Mouse (Mus musculus): ENCODE measurements at regions not wholly inside any gene's neighbourhood (a gene's known extent, or its start where the extent isn't known, plus 50 kb on each side); places are given as distances from the start of the nearest gene placed in this dataset.

DNA sequence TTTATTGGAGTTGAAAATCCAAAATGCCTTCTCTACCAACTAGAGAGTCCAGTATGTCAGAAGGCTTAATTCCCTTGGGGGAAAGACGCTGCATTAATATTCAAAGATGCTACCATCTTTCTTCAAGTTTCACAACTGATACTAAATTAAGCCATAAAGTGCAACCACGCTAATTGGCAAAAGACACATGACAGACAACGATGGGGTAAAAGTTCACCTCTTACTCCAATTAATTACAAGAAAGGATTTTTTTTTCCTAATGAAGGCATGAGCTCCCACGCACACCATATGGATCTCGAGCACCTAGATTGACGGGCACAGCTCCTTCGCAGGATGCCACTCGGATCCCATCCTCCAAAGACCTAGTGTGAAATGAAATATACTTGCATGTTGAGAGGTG is 311.5 kb upstream of the Castor2 start:
- WGBS = 91% methylated on average over 8 of the region's 8 CpGs
- H3K4me3 ChIP-seq = no peak overlapping the region

DNA sequence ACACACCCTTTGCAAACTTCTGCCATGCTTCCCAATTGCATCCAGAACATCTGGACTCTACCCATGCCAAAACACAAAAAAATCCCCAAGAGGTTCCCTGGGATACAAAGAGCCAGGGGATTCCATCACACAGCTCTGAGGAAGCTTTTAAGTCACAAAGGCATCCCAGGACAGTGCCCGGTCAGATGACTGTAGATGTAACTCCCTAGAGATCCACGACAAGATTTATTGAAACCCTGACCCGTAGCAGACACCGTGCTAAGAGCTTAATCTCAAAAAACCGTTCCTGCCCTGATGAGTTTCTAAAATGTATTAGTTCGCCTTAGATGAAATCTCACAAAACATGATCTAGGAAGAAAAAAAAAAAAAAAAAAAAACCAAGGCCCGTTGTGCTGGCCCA is 312.0 kb upstream of the Castor2 start:
- no peak overlapping the region for H3K4me3 ChIP-seq
- no peak for DNase-seq (ENCODE audit: extremely low spot score, low spot score)
- no peaks in the 10 kb centered on the region for H3K9me3 ChIP-seq
- no peaks in the 10 kb centered on the region for H3K27me3 ChIP-seq (ENCODE audit: poor library complexity, severe bottlenecking)
- no peaks in the 10 kb centered on the region for H3K36me3 ChIP-seq (replicated peaks)
- no peak overlapping the region for H3K27ac ChIP-seq
- 0 out of 2 replicates have a peak, but pooled peaks cover 4% of the 10 kb centered on the region for H3K4me1 ChIP-seq
- WGBS = 92% methylated on average over 7 of the region's 7 CpGs

More for the DNA sequence above, 311.5 kb upstream of the Castor2 start:
- H3K4me1 ChIP-seq = 0 out of 2 replicates have a peak, but pooled peaks cover 4% of the 10 kb centered on the region
- no peaks in the 10 kb centered on the region for H3K27me3 ChIP-seq (ENCODE audit: poor library complexity, severe bottlenecking)
- H3K36me3 ChIP-seq (replicated peaks) = no peaks in the 10 kb centered on the region
- no peak overlapping the region for H3K27ac ChIP-seq
- no peaks in the 10 kb centered on the region for H3K9me3 ChIP-seq
- no peak for DNase-seq (ENCODE audit: extremely low spot score, low spot score)

DNA sequence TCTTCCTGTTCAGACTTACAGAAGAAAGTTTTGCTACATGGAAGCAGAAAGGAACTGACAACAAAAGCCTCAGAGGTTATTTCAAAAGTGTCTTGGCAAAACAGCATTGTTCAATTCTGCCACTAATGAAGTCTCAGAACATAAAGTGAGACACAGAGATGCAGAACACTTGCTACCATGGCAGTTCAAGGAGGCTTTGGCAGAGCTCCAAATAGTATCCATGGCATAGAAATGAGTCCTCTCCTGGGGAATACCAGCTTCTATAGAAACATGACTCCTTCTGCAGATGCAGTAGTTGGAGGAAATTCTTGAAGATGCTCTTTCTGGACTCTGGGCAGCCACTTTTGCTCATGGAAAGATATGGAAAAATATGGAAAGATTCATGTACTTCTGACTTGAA is 322.9 kb upstream of the Castor2 start:
- no peak overlapping the region for H3K27ac ChIP-seq
- no peaks in the 10 kb centered on the region for H3K36me3 ChIP-seq (replicated peaks)
- no peaks in the 10 kb centered on the region for H3K4me1 ChIP-seq
- no peak overlapping the region for H3K4me3 ChIP-seq
- no peak for DNase-seq (ENCODE audit: extremely low spot score, low spot score)
- no peaks in the 10 kb centered on the region for H3K9me3 ChIP-seq
- H3K27me3 ChIP-seq (ENCODE audit: poor library complexity, severe bottlenecking) = no peaks in the 10 kb centered on the region

DNA sequence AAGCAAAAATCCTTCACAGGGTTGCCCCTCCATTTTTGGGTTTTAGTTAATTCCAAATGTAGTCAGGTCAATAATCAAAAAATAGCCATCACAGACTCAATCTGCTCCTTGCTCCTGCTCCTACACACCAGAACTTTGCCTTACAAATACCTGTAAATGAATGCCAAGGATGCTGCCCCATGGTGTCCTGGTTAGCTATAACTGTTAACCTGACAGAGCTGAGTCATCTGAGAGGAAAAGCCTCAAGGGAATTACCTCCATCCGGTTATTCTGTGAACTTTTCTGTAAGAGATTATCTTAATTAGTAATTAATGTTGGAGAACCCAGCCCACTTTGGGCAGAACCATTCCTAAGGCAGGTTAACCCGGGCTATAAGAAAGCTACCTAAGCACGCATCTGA is 325.4 kb upstream of the Castor2 start:
- no peak overlapping the region for H3K27ac ChIP-seq
- DNase-seq (ENCODE audit: extremely low spot score, low spot score) = no peak
- no peaks in the 10 kb centered on the region for H3K4me1 ChIP-seq
- H3K27me3 ChIP-seq (ENCODE audit: poor library complexity, severe bottlenecking) = no peaks in the 10 kb centered on the region
- no peak overlapping the region for H3K4me3 ChIP-seq
- no peaks in the 10 kb centered on the region for H3K36me3 ChIP-seq (replicated peaks)
- no peaks in the 10 kb centered on the region for H3K9me3 ChIP-seq
- 80% methylated on average over 3 of the region's 3 CpGs for WGBS

DNA sequence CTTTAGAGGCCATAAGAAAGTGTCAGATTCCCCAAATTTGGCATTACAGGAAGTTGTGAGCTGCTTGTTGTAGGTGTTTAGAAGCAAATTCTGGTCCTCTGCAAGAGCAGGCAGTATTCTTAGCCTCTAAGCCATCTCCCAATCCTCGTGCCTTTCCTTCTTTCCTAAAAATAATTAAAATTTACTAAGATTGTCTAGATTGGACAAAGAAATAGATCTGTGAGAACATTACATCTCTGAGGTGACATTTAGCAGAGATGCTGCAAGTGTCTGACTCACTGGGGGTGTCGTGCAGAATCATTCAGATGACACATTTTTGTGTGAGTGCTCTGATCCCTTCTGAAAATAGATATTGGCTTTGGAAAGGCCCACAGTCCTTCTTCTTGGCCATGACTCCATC is 330.7 kb upstream of the Castor2 start:
- Histone ChIP-seq H3K36me3 (replicated peaks) (no peaks in the 10 kb centered on the region), H3K4me3 (no peak overlapping the region), H3K27ac (no peak overlapping the region), H3K4me1 (no peaks in the 10 kb centered on the region), H3K9me3 (no peaks in the 10 kb centered on the region), H3K27me3 (ENCODE audit: poor library complexity, severe bottlenecking) (no peaks in the 10 kb centered on the region)
- 86% methylated on average over 2 of the region's 2 CpGs for WGBS
- no peak for DNase-seq (ENCODE audit: extremely low spot score, low spot score)

DNA sequence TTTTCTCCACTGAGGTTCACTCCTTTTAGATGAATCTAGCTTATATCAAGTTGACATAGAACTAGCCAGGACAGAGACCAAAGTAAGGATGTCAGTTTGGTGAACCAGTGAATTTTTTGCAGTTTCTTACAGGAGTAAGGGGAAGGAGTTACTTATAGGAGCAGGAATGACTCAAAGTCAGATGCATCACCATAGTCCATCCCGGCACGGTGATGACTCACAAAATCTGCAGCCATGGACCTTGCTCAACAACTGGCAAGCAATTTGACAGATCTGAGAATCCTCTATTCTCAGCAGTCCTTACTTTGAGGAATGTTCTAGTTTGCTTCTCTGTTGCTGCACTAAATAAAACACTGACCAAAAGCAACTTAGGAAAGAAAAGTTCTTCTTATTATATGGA is 341.7 kb upstream of the Castor2 start:
- Histone ChIP-seq H3K27me3 (ENCODE audit: poor library complexity, severe bottlenecking) (no peaks in the 10 kb centered on the region), H3K4me3 (no peak overlapping the region), H3K9me3 (no peaks in the 10 kb centered on the region), H3K36me3 (replicated peaks) (no peaks in the 10 kb centered on the region), H3K27ac (no peak overlapping the region), H3K4me1 (peaks cover 12% of the 10 kb centered on the region)
- DNase-seq (ENCODE audit: extremely low spot score, low spot score) = no peak
- 95% methylated on average over 2 of the region's 2 CpGs for WGBS

DNA sequence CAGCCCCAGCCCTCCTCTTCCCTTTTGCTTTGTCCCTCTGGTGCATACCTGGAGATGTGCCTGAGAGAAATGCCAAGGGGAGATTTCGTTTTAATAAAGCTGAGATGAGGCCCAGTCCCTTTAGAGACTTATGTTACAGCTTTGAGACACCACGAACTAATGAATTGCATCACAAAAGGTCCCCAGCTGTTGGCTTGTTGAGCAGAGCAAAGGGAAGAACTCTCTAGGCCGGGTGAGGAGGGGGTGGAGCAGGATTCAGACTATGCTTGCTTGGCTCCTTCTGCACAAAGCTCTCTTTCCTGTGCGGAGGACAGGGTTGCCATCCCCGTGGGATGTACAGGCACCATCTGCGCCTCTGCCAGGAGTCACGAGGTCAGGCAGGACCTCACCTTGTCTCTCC is 345.3 kb upstream of the Castor2 start:
- H3K36me3 ChIP-seq (replicated peaks) = no peaks in the 10 kb centered on the region
- no peaks in the 10 kb centered on the region for H3K9me3 ChIP-seq
- peaks cover 12% of the 10 kb centered on the region for H3K4me1 ChIP-seq
- no peak overlapping the region for H3K4me3 ChIP-seq
- WGBS = 21% methylated on average over 7 of the region's 7 CpGs
- no peak overlapping the region for H3K27ac ChIP-seq
- DNase-seq (ENCODE audit: extremely low spot score, low spot score) = no peak
- no peaks in the 10 kb centered on the region for H3K27me3 ChIP-seq (ENCODE audit: poor library complexity, severe bottlenecking)

DNA sequence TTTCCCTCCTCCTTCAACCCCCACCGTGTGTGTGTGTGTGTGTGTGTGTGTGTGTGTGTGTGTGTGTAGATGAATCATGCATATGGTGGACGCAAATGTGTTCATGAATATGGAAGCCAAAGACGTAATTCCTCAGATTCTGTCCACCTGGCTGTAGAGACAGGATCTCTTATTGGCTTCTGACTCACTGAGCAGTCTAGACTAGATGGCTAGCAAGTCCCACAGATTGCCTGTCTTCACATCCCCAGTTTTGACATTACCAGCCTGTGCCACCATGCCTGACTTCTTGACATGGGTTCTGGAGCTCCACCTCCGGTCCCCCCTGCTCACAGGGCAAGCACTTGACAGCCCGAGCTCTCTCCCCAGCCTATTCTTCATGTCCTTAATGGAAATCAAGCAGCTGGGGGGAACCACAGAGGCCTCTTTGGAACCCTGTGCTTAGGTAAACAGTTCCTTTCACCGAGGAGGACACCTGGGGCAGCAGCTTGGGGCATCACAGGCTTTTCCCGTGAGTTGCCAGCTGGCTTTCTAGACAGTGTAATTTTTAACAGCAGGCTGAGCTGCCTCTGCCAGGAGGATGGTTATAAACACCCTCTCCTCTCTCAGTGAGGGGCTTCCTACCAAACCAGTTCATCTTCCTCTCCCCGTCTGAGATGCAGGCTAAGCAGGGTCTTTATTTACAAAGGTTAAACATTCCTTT is 345.9 kb upstream of the Castor2 start:
- no peak for DNase-seq (ENCODE audit: extremely low spot score, low spot score)
- Histone ChIP-seq H3K36me3 (replicated peaks) (no peaks in the 10 kb centered on the region), H3K27ac (no peak overlapping the region), H3K9me3 (no peaks in the 10 kb centered on the region), H3K27me3 (ENCODE audit: poor library complexity, severe bottlenecking) (no peaks in the 10 kb centered on the region), H3K4me3 (no peak overlapping the region), H3K4me1 (peaks cover 12% of the 10 kb centered on the region)
- WGBS = 42% methylated on average over 8 of the region's 8 CpGs

DNA sequence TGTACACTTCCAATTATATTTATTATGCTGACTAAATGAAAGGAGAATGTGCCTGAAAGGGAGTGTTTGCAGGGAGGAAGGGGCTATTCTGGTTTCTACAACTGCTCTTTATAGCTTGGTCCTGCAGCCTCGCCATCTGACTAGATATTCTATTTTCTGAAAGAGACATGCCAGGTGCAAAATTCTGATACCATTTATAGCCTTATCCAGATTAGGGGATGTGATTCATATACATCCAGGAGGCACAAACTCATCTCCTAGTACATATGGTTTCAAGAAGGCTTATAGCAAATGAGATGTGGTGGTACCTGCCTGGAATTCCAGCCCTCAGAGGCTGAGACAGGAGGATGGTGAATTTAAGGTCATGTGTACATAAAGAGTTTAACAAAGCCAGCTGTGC is 352.6 kb upstream of the Castor2 start:
- 85% methylated on average over 1 of the region's 1 CpGs for WGBS
- Histone ChIP-seq H3K27ac (no peak overlapping the region), H3K27me3 (ENCODE audit: poor library complexity, severe bottlenecking) (no peaks in the 10 kb centered on the region), H3K4me1 (peaks cover 6% of the 10 kb centered on the region; the same call in 1 of the 2 replicates), H3K4me3 (no peak overlapping the region), H3K9me3 (0 out of 2 replicates have a peak, but pooled peaks cover 6% of the 10 kb centered on the region), H3K36me3 (replicated peaks) (no peaks in the 10 kb centered on the region)
- DNase-seq (ENCODE audit: extremely low spot score, low spot score) = no peak

DNA sequence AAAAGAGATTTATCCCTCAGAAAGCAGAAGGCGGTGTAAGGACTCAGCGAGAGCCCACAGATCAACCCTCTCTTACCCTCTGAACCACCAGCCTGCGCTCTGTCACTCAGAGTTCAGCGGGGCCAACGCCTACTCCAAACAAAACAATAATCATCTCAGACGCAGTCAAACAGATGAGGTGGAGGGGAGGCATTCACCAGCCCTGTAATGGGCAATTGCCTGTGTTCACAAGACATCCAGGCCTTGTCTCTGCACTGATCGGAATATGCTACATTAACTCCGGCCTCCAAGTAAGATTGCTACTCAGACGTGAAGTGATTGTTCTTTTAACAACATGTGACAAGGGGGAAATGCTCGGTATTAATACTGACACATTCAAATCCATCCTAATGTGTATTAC is 353.1 kb upstream of the Castor2 start:
- Histone ChIP-seq H3K27ac (no peak overlapping the region), H3K4me1 (peaks cover 6% of the 10 kb centered on the region; the same call in 1 of the 2 replicates), H3K36me3 (replicated peaks) (no peaks in the 10 kb centered on the region), H3K9me3 (0 out of 2 replicates have a peak, but pooled peaks cover 6% of the 10 kb centered on the region), H3K4me3 (no peak overlapping the region), H3K27me3 (ENCODE audit: poor library complexity, severe bottlenecking) (no peaks in the 10 kb centered on the region)
- 71% methylated on average over 10 of the region's 10 CpGs for WGBS
- no peak for DNase-seq (ENCODE audit: extremely low spot score, low spot score)

DNA sequence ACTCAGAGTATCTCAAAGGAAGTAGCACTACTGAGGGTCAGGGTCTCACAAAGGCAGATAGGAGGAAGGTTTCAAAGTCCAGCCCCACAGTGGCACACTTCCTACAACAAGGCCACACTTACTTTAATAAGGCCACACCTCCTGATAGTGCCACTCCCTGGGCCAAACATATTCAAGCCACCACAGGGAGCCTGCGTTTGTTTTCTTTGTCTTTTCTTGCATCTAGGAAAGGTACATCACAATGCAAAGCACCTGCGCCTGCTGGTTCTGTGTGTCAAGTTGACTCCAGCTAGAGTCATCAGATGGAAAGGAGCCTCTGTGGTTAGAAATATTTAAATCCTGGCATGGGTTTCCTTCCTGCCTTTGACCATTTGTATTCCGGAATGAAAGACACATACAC is 355.4 kb upstream of the Castor2 start:
- no peak overlapping the region for H3K27ac ChIP-seq
- 87% methylated on average over 3 of the region's 3 CpGs for WGBS
- no peak overlapping the region for H3K4me3 ChIP-seq
- H3K4me1 ChIP-seq = peaks cover 6% of the 10 kb centered on the region; the same call in 1 of the 2 replicates
- H3K36me3 ChIP-seq (replicated peaks) = no peaks in the 10 kb centered on the region
- no peaks in the 10 kb centered on the region for H3K27me3 ChIP-seq (ENCODE audit: poor library complexity, severe bottlenecking)
- DNase-seq (ENCODE audit: extremely low spot score, low spot score) = no peak
- 0 out of 2 replicates have a peak, but pooled peaks cover 6% of the 10 kb centered on the region for H3K9me3 ChIP-seq

DNA sequence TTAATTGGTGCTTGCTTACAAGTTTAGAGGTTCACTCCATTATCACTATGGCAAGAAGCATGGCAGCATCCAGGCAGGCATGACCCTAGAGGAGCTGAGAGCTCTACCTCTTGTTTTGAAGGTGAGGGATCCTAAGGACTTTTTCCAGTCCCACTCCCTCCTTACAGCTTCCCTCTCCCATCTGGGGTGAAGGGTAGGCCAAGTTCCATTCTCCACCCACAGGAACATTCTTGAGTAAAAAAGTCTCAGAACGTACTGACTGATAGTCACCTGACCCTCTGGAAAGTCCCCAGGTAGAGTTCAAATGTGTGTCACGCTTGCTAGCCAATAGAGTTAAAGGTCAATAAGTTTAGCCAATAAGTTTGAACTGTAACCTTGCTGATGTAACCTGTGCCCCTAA is 355.9 kb upstream of the Castor2 start:
- H3K4me1 ChIP-seq = peaks cover 6% of the 10 kb centered on the region; the same call in 1 of the 2 replicates
- 0 out of 2 replicates have a peak, but pooled peaks cover 6% of the 10 kb centered on the region for H3K9me3 ChIP-seq
- DNase-seq (ENCODE audit: extremely low spot score, low spot score) = no peak
- 93% methylated on average over 2 of the region's 2 CpGs for WGBS
- H3K27me3 ChIP-seq (ENCODE audit: poor library complexity, severe bottlenecking) = no peaks in the 10 kb centered on the region
- no peak overlapping the region for H3K27ac ChIP-seq
- no peak overlapping the region for H3K4me3 ChIP-seq
- H3K36me3 ChIP-seq (replicated peaks) = no peaks in the 10 kb centered on the region

DNA sequence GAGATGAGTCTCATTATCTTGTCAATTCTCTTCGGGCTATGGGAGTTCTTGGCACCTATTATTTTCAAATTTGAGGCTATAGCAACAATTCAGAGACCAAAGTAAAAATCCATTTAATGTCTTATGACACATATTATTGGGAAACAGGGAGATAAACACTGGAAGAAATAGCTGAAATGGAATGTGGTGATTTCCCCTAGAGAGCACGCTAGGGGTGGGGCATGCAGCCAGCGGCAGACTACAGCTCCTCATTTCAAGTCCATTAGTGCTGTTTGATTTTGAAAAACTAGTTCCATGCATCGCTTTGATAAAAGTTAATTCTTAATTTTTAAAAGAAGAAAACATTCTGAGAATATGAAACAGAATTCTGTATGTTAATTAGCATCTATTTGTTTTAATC is 367.6 kb upstream of the Castor2 start:
- no peaks in the 10 kb centered on the region for H3K9me3 ChIP-seq
- no peak overlapping the region for H3K27ac ChIP-seq
- H3K4me3 ChIP-seq = no peak overlapping the region
- WGBS = 90% methylated on average over 4 of the region's 4 CpGs
- H3K4me1 ChIP-seq = no peaks in the 10 kb centered on the region
- no peak for DNase-seq (ENCODE audit: extremely low spot score, low spot score)
- H3K36me3 ChIP-seq (replicated peaks) = no peaks in the 10 kb centered on the region
- no peaks in the 10 kb centered on the region for H3K27me3 ChIP-seq (ENCODE audit: poor library complexity, severe bottlenecking)

Measured in forebrain, embryonic 10.5 days (tissue).